Mouse (Mus musculus): Measurements from ENCODE around the gene Syne1. TPM values are rescaled to one million over a fixed set of nuclear protein-coding genes. Genes with fewer than 3 reads are reported as not detected.

Gene Syne1
- polyA plus RNA-seq, 1 experiment from 2014 or later = 3.2 TPM

GRCm38 (mm10) chr10:5367465-5368011 is 183.7 kb downstream of the Syne1 start:
- WGBS = 74% methylated on average over 12 of the region's 12 CpGs

GRCm38 (mm10) chr10:5360560-5360959 is 190.7 kb downstream of the Syne1 start:
- H3K27ac ChIP-seq = no peak overlapping the region
- no peak overlapping the region for H3K4me3 ChIP-seq
- H3K9me3 ChIP-seq = no peaks in the 10 kb centered on the region
- 60% methylated on average over 7 of the region's 7 CpGs for WGBS
- no peaks in the 10 kb centered on the region for H3K4me1 ChIP-seq (replicated peaks)
- H3K36me3 ChIP-seq = no peaks in the 10 kb centered on the region
- no peak for DNase-seq (ENCODE audit: low spot score)
- no peaks in the 10 kb centered on the region for H3K27me3 ChIP-seq (ENCODE audit: insufficient read depth, poor library complexity, severe bottlenecking)

More at GRCm38 (mm10) chr10:5367465-5368011, 183.7 kb downstream of the Syne1 start:
- DNase-seq (ENCODE audit: low spot score) = no peak
- Histone ChIP-seq H3K4me1 (replicated peaks) (no peaks in the 10 kb centered on the region), H3K27ac (no peak overlapping the region), H3K27me3 (ENCODE audit: insufficient read depth, poor library complexity, severe bottlenecking) (no peaks in the 10 kb centered on the region), H3K36me3 (no peaks in the 10 kb centered on the region), H3K9me3 (no peaks in the 10 kb centered on the region), H3K4me3 (no peak overlapping the region)

- Histone ChIP-seq H3K4me3 (no peak overlapping the region), H3K4me1 (replicated peaks) (no peaks in the 10 kb centered on the region), H3K27me3 (ENCODE audit: insufficient read depth, poor library complexity, severe bottlenecking) (no peaks in the 10 kb centered on the region), H3K9me3 (no peaks in the 10 kb centered on the region), H3K27ac (no peak overlapping the region), H3K36me3 (no peaks in the 10 kb centered on the region)
- 87% methylated on average over 5 of the region's 5 CpGs for WGBS
- no peak for DNase-seq (ENCODE audit: low spot score)
Observed at GRCm38 (mm10) chr10:5356614-5357013, 194.7 kb downstream of the Syne1 start.

- no peaks in the 10 kb centered on the region for H3K4me1 ChIP-seq (replicated peaks)
- 79% methylated on average over 1 of the region's 1 CpGs for WGBS
Observed at GRCm38 (mm10) chr10:5353390-5353789, 197.9 kb downstream of the Syne1 start.

GRCm38 (mm10) chr10:5346911-5347310 is 204.4 kb downstream of the Syne1 start:
- 80% methylated on average over 1 of the region's 1 CpGs for WGBS
- H3K4me1 ChIP-seq (replicated peaks) = no peaks in the 10 kb centered on the region
- no peaks in the 10 kb centered on the region for H3K36me3 ChIP-seq
- H3K27me3 ChIP-seq (ENCODE audit: insufficient read depth, poor library complexity, severe bottlenecking) = no peaks in the 10 kb centered on the region
- DNase-seq (ENCODE audit: low spot score) = no peak
- H3K9me3 ChIP-seq = no peaks in the 10 kb centered on the region
- no peak overlapping the region for H3K27ac ChIP-seq
- H3K4me3 ChIP-seq = no peak overlapping the region

More at GRCm38 (mm10) chr10:5353390-5353789, 197.9 kb downstream of the Syne1 start:
- H3K27me3 ChIP-seq (ENCODE audit: insufficient read depth, poor library complexity, severe bottlenecking) = no peaks in the 10 kb centered on the region
- no peaks in the 10 kb centered on the region for H3K36me3 ChIP-seq
- no peak for DNase-seq (ENCODE audit: low spot score)
- H3K9me3 ChIP-seq = no peaks in the 10 kb centered on the region
- no peak overlapping the region for H3K4me3 ChIP-seq
- H3K27ac ChIP-seq = no peak overlapping the region

GRCm38 (mm10) chr10:5343211-5343610 is 208.1 kb downstream of the Syne1 start:
- Histone ChIP-seq H3K36me3 (no peaks in the 10 kb centered on the region), H3K27ac (no peak overlapping the region), H3K4me3 (no peak overlapping the region), H3K4me1 (replicated peaks) (no peaks in the 10 kb centered on the region), H3K27me3 (ENCODE audit: insufficient read depth, poor library complexity, severe bottlenecking) (no peaks in the 10 kb centered on the region), H3K9me3 (no peaks in the 10 kb centered on the region)
- DNase-seq (ENCODE audit: low spot score) = no peak
- 66% methylated on average over 4 of the region's 4 CpGs for WGBS

GRCm38 (mm10) chr10:5336394-5336793 is 214.9 kb downstream of the Syne1 start:
- no peaks in the 10 kb centered on the region for H3K9me3 ChIP-seq
- no peaks in the 10 kb centered on the region for H3K36me3 ChIP-seq
- no peak for DNase-seq (ENCODE audit: low spot score)
- H3K27me3 ChIP-seq (ENCODE audit: insufficient read depth, poor library complexity, severe bottlenecking) = no peaks in the 10 kb centered on the region
- H3K4me1 ChIP-seq (replicated peaks) = no peaks in the 10 kb centered on the region
- no peak overlapping the region for H3K27ac ChIP-seq
- H3K4me3 ChIP-seq = no peak overlapping the region

GRCm38 (mm10) chr10:5332801-5333200 is 218.5 kb downstream of the Syne1 start:
- Histone ChIP-seq H3K4me1 (replicated peaks) (no peaks in the 10 kb centered on the region), H3K36me3 (no peaks in the 10 kb centered on the region), H3K4me3 (no peak overlapping the region), H3K27me3 (ENCODE audit: insufficient read depth, poor library complexity, severe bottlenecking) (no peaks in the 10 kb centered on the region), H3K9me3 (no peaks in the 10 kb centered on the region), H3K27ac (no peak overlapping the region)
- no peak for DNase-seq (ENCODE audit: low spot score)
- WGBS = 92% methylated on average over 5 of the region's 5 CpGs

- H3K4me1 ChIP-seq (replicated peaks) = no peaks in the 10 kb centered on the region
- 82% methylated on average over 9 of the region's 9 CpGs for WGBS
- no peaks in the 10 kb centered on the region for H3K27me3 ChIP-seq (ENCODE audit: insufficient read depth, poor library complexity, severe bottlenecking)
- H3K4me3 ChIP-seq = no peak overlapping the region
- no peaks in the 10 kb centered on the region for H3K9me3 ChIP-seq
- H3K27ac ChIP-seq = no peak overlapping the region
- DNase-seq (ENCODE audit: low spot score) = no peak
- no peaks in the 10 kb centered on the region for H3K36me3 ChIP-seq
Observed at GRCm38 (mm10) chr10:5326716-5327115, 224.6 kb downstream of the Syne1 start.

- H3K9me3 ChIP-seq = no peaks in the 10 kb centered on the region
- H3K4me1 ChIP-seq (replicated peaks) = no peaks in the 10 kb centered on the region
- WGBS = 90% methylated on average over 11 of the region's 11 CpGs
- H3K27ac ChIP-seq = no peak overlapping the region
- DNase-seq (ENCODE audit: low spot score) = no peak
- H3K27me3 ChIP-seq (ENCODE audit: insufficient read depth, poor library complexity, severe bottlenecking) = no peaks in the 10 kb centered on the region
- no peaks in the 10 kb centered on the region for H3K36me3 ChIP-seq
- no peak overlapping the region for H3K4me3 ChIP-seq
Observed at GRCm38 (mm10) chr10:5323741-5324395, 227.4 kb downstream of the Syne1 start.

- Histone ChIP-seq H3K9me3 (no peaks in the 10 kb centered on the region), H3K27ac (no peak overlapping the region), H3K36me3 (no peaks in the 10 kb centered on the region), H3K4me3 (no peak overlapping the region), H3K4me1 (replicated peaks) (no peaks in the 10 kb centered on the region), H3K27me3 (ENCODE audit: insufficient read depth, poor library complexity, severe bottlenecking) (no peaks in the 10 kb centered on the region)
- WGBS = 57% methylated on average over 7 of the region's 7 CpGs
- no peak for DNase-seq (ENCODE audit: low spot score)
Observed at GRCm38 (mm10) chr10:5322562-5322961, 228.7 kb downstream of the Syne1 start.

- Histone ChIP-seq H3K36me3 (no peaks in the 10 kb centered on the region), H3K27ac (no peak overlapping the region), H3K4me3 (no peak overlapping the region), H3K27me3 (ENCODE audit: insufficient read depth, poor library complexity, severe bottlenecking) (no peaks in the 10 kb centered on the region), H3K9me3 (no peaks in the 10 kb centered on the region), H3K4me1 (replicated peaks) (no peaks in the 10 kb centered on the region)
- DNase-seq (ENCODE audit: low spot score) = peak; percentile 64
- WGBS = 29% methylated on average over 6 of the region's 6 CpGs
Observed at GRCm38 (mm10) chr10:5317602-5318001, 233.7 kb downstream of the Syne1 start.

GRCm38 (mm10) chr10:5312437-5312836 is 238.8 kb downstream of the Syne1 start:
- Histone ChIP-seq H3K4me3 (no peak overlapping the region), H3K36me3 (no peaks in the 10 kb centered on the region), H3K9me3 (no peaks in the 10 kb centered on the region), H3K27me3 (ENCODE audit: insufficient read depth, poor library complexity, severe bottlenecking) (no peaks in the 10 kb centered on the region), H3K27ac (no peak overlapping the region), H3K4me1 (replicated peaks) (peaks cover 16% of the 10 kb centered on the region)
- no peak for DNase-seq (ENCODE audit: low spot score)
- 83% methylated on average over 4 of the region's 4 CpGs for WGBS
